ENCODE assay signal across 9 mouse cellular contexts in the genomic region with DNA sequence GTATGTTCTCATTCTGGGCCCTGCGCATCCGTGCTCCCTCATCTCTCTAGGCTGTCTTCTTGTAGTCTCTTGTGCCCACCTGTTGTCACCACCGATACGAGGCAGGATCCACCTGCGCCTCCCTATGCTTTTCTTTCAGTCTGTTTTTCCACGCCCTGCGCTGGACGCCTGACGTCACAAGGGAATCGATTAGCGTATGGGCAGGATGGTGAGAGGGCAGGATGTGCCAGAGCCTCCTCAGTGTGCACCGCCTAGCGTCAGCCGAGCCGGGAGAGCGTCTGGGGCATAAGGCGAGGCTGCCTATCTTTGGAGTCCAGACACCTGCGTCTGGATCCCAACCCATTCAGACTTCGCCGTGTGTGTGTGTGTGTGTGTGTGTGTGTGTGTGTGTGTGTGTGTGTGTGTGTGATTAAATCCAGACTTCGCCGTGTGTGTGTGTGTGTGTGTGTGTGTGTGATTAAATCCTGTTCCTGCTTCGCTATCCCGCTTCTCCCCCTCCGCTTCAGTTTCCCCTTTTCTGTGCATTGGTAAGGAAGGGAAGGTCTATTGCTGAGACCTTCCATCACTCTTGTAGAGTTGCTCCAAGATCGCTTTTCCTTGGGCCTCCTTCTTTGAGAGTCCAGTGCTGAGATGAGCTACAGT. TPM values are rescaled to one million over a fixed set of nuclear protein-coding genes. Genes with fewer than 3 reads are reported as not detected.
DNase-seq lines count a peak whose midpoint lies in the region; ATAC-seq and TF ChIP-seq lines count a peak whose summit lies in the region.
"Had no signal": no experiment of that assay in that cellular context is flagged by ENCODE, and none has a peak within 500 bp of the region (broad histone marks: within the 10 kb centered on the region; RNA-seq: fewer than 3 reads in every experiment).

No protein-coding gene starts in this region.

- TF ChIP-seq CTCF in ES-Bruce4 (IDR thresholded peaks at IDR 0.05; ENCODE audit: low read depth, low read length), result no peak

- 0 out of 2 replicates have a peak overlapping the region, but pooled peaks have one; percentile 2 for H3K9ac ChIP-seq in ES-Bruce4 (ENCODE audit: low read depth, poor library complexity, severe bottlenecking)
- H3K9ac ChIP-seq in hindbrain, embryonic 15.5 days, result peak overlapping the region; percentile 42
- no peak overlapping the region for H3K9ac ChIP-seq in limb, embryonic 11.5 days (ENCODE audit: low read length)

- no peaks in the 10 kb centered on the region for H3K27me3 ChIP-seq in ES-Bruce4 (ENCODE audit: control insufficient read depth, insufficient read depth, low read length, poor library complexity, severe bottlenecking)
- peaks cover 19% of the 10 kb centered on the region for H3K27me3 ChIP-seq in hindbrain, embryonic 15.5 days
- H3K27me3 ChIP-seq in limb, embryonic 11.5 days (ENCODE audit: control insufficient read depth, insufficient read depth, low read length), result peaks cover 37% of the 10 kb centered on the region

- H3K36me3 ChIP-seq in ES-Bruce4 (ENCODE audit: control insufficient read depth, insufficient read depth, low read length, poor library complexity, severe bottlenecking), result no peaks in the 10 kb centered on the region
- no peaks in the 10 kb centered on the region for H3K36me3 ChIP-seq in hindbrain, embryonic 15.5 days
- H3K36me3 ChIP-seq in limb, embryonic 11.5 days (ENCODE audit: control insufficient read depth, insufficient read depth, low read length), result no peaks in the 10 kb centered on the region
- H3K36me3 ChIP-seq: G1E had no signal

- TF ChIP-seq POLR2A in ES-Bruce4 (IDR thresholded peaks at IDR 0.05; ENCODE audit: insufficient read depth, low read length), result no peak

- no peak for TF ChIP-seq EP300 in ES-Bruce4 (IDR thresholded peaks at IDR 0.05; ENCODE audit: insufficient read depth, low read depth, low read length)

- no peaks in the 10 kb centered on the region for H3K9me3 ChIP-seq in ES-Bruce4 (replicated peaks; ENCODE audit: control insufficient read depth, insufficient read depth, low read length, poor library complexity, severe bottlenecking)
- H3K9me3 ChIP-seq in hindbrain, embryonic 15.5 days, result no peaks in the 10 kb centered on the region
- no peaks in the 10 kb centered on the region for H3K9me3 ChIP-seq in limb, embryonic 11.5 days (ENCODE audit: control insufficient read depth, low read length)
- H3K9me3 ChIP-seq: G1E had no signal

- peak overlapping the region; percentile 53 for H3K4me3 ChIP-seq in ES-Bruce4 (ENCODE audit: low read depth, low read length)
- peak overlapping the region; percentile 59 for H3K4me3 ChIP-seq in hindbrain, embryonic 15.5 days
- H3K4me3 ChIP-seq in limb, embryonic 11.5 days (ENCODE audit: low read depth, low read length), result peak overlapping the region; percentile 51

- ATAC-seq in hindbrain, embryonic 15.5 days (ENCODE audit: low FRiP score, low read depth), result peak; percentile 51
- ATAC-seq in limb, embryonic 11.5 days (ENCODE audit: insufficient number of reproducible peaks, low FRiP score, low TSS enrichment, low read depth), result 0 out of 2 replicates have a peak, but pooled peaks have one; percentile 3

- peak; percentile 93 for DNase-seq in heart, adult 11 months
- DNase-seq in heart, postnatal 25 days (ENCODE audit: low spot score), result no peak
- peak; percentile 18 for DNase-seq in embryo, embryonic 11 days
- no peak for DNase-seq in limb, embryonic 11.5 days (ENCODE audit: low spot score)
- DNase-seq in naive thymus-derived CD4-positive, alpha-beta T cell, adult 2 months (ENCODE audit: low read depth), result peak; percentile 78
- DNase-seq in thymus, postnatal 36 days, result peak; percentile 32 to 58

- peaks cover 2% of the 10 kb centered on the region for H3K4me1 ChIP-seq in ES-Bruce4 (ENCODE audit: control insufficient read depth, insufficient read depth, low read length)
- peaks cover 31% of the 10 kb centered on the region for H3K4me1 ChIP-seq in hindbrain, embryonic 15.5 days (replicated peaks)
- H3K4me1 ChIP-seq in limb, embryonic 11.5 days (ENCODE audit: control insufficient read depth, insufficient read depth, low read length), result peaks cover 8% of the 10 kb centered on the region

- WGBS in hindbrain, embryonic 15.5 days, result 7% methylated on average over 24 of the region's 26 CpGs
- WGBS in limb, embryonic 11.5 days, result 13% methylated on average over 26 of the region's 26 CpGs

- H3K4me2 ChIP-seq in hindbrain, embryonic 15.5 days, result peak overlapping the region; percentile 89
- peak overlapping the region; percentile 96 for H3K4me2 ChIP-seq in limb, embryonic 11.5 days (ENCODE audit: low read depth, severe bottlenecking)

- H3K27ac ChIP-seq in ES-Bruce4 (ENCODE audit: insufficient read depth, low read length), result no peak overlapping the region
- H3K27ac ChIP-seq in hindbrain, embryonic 15.5 days (replicated peaks), result peak overlapping the region; percentile 79
- no peak overlapping the region for H3K27ac ChIP-seq in limb, embryonic 11.5 days (replicated peaks; ENCODE audit: low read depth, low read length)

- intact Hi-C loops in heart, postnatal 25 days (cut with DNase I), result no loop called here

RNA-seq across cellular contexts. Expression of a gene that starts 0.6 kb away (rescaled TPM):
- 10 to 100 TPM; 14.9 to 16.0 TPM for total RNA-seq in heart, postnatal 25 days (2021)
- polyA plus RNA-seq in ES-Bruce4 (2011; ENCODE audit: insufficient read depth, insufficient read length, low read depth, missing spikeins), result 3.8 and 6.1 TPM in 2 replicates
- polyA plus RNA-seq in hindbrain, embryonic 15.5 days (2015; fragmentation: Nextera tagmentation; extraction: Ambion mirVana), result 29.3 and 32.6 TPM in 2 replicates
- polyA plus RNA-seq in limb, embryonic 11.5 days (2014; fragmentation: Nextera tagmentation; extraction: Ambion mirVana), result 1.1 and 1.3 TPM in 2 replicates
- polyA plus RNA-seq: G1E had no signal

RNA-seq across cellular contexts. Expression of a gene that starts 17.3 kb away (rescaled TPM):
- total RNA-seq in heart, postnatal 25 days (2021), result 10 to 100 TPM in 1 of 2 experiments, 1 to 10 TPM in 1; 9.7 to 10.5 TPM
- polyA plus RNA-seq in ES-Bruce4 (2011; ENCODE audit: insufficient read depth, insufficient read length, low read depth, missing spikeins), result 3.6 and 5.1 TPM in 2 replicates
- 2.9 and 3.8 TPM in 2 replicates for polyA plus RNA-seq in hindbrain, embryonic 15.5 days (2015; fragmentation: Nextera tagmentation; extraction: Ambion mirVana)
- 2.3 and 4.1 TPM in 2 replicates for polyA plus RNA-seq in limb, embryonic 11.5 days (2014; fragmentation: Nextera tagmentation; extraction: Ambion mirVana)

Comparison
In these comparisons a context has a peak if more than half of its experiments do, and no peak if none do; other contexts are left out.
1. DNase-seq: peak in heart, adult 11 months (single experiment), embryo, embryonic 11 days (single experiment), naive thymus-derived CD4-positive, alpha-beta T cell, adult 2 months (single experiment) and thymus, postnatal 36 days (2 of 2); none in heart, postnatal 25 days (single experiment) and limb, embryonic 11.5 days (single experiment).
2. Peak in every context shown above with its lines, with median percentiles within 50 percentile points of each other: H3K4me3 ChIP-seq.